Mouse (Mus musculus): ENCODE measurements at regions not wholly inside any gene's neighbourhood (a gene's known extent, or its start where the extent isn't known, plus 50 kb on each side); places are given as distances from the start of the nearest gene placed in this dataset.

GRCm38 (mm10) chr2:63853226-63853625, 244.6 kb downstream of the Fign start:
- no peak overlapping the region for H3K4me3 ChIP-seq
- WGBS = 69% methylated on average over 10 of the region's 10 CpGs
- no peak overlapping the region for H3K27ac ChIP-seq

GRCm38 (mm10) chr2:63852287-63852686, 245.6 kb downstream of the Fign start:
- peaks cover 25% of the 10 kb centered on the region for H3K4me1 ChIP-seq
- H3K9me3 ChIP-seq = no peaks in the 10 kb centered on the region
- no peak for ATAC-seq (ENCODE audit: low FRiP score, low read depth)
- no peak overlapping the region for H3K9ac ChIP-seq
- no peaks in the 10 kb centered on the region; the same call in 1 of the 2 replicates for H3K27me3 ChIP-seq
- H3K4me2 ChIP-seq (replicated peaks) = no peak overlapping the region
- H3K36me3 ChIP-seq = no peaks in the 10 kb centered on the region
- H3K4me3 ChIP-seq = no peak overlapping the region
- no peak overlapping the region for H3K27ac ChIP-seq
- 24% methylated on average over 6 of the region's 6 CpGs for WGBS

More at GRCm38 (mm10) chr2:63853226-63853625, 244.6 kb downstream of the Fign start:
- Histone ChIP-seq H3K27me3 (no peaks in the 10 kb centered on the region; the same call in 1 of the 2 replicates), H3K4me1 (peaks cover 25% of the 10 kb centered on the region), H3K9ac (no peak overlapping the region), H3K9me3 (no peaks in the 10 kb centered on the region), H3K4me2 (replicated peaks) (no peak overlapping the region), H3K36me3 (no peaks in the 10 kb centered on the region)
- no peak for ATAC-seq (ENCODE audit: low FRiP score, low read depth)

- 75% methylated on average over 5 of the region's 5 CpGs for WGBS
Measured at GRCm38 (mm10) chr2:63850033-63850432, 247.8 kb downstream of the Fign start.

GRCm38 (mm10) chr2:63849486-63849885, 248.4 kb downstream of the Fign start:
- H3K4me1 ChIP-seq = peaks cover 14% of the 10 kb centered on the region
- ATAC-seq (ENCODE audit: low FRiP score, low read depth) = no peak
- no peak overlapping the region for H3K4me3 ChIP-seq
- no peak overlapping the region for H3K27ac ChIP-seq
- WGBS = 83% methylated on average over 6 of the region's 6 CpGs
- no peaks in the 10 kb centered on the region; the same call in 1 of the 2 replicates for H3K9me3 ChIP-seq
- no peak overlapping the region for H3K9ac ChIP-seq
- no peaks in the 10 kb centered on the region; the same call in 1 of the 2 replicates for H3K27me3 ChIP-seq
- no peaks in the 10 kb centered on the region for H3K36me3 ChIP-seq
- no peak overlapping the region for H3K4me2 ChIP-seq (replicated peaks)

More at GRCm38 (mm10) chr2:63850033-63850432, 247.8 kb downstream of the Fign start:
- no peaks in the 10 kb centered on the region for H3K36me3 ChIP-seq
- H3K4me3 ChIP-seq = no peak overlapping the region
- H3K27ac ChIP-seq = no peak overlapping the region
- H3K4me1 ChIP-seq = peaks cover 15% of the 10 kb centered on the region
- no peaks in the 10 kb centered on the region; the same call in 1 of the 2 replicates for H3K27me3 ChIP-seq
- H3K9me3 ChIP-seq = no peaks in the 10 kb centered on the region; the same call in 1 of the 2 replicates
- H3K9ac ChIP-seq = no peak overlapping the region
- no peak overlapping the region for H3K4me2 ChIP-seq (replicated peaks)
- no peak for ATAC-seq (ENCODE audit: low FRiP score, low read depth)

GRCm38 (mm10) chr2:63832041-63832714, 265.7 kb downstream of the Fign start:
- Histone ChIP-seq H3K27ac (no peak overlapping the region), H3K27me3 (no peaks in the 10 kb centered on the region), H3K4me1 (peaks cover 6% of the 10 kb centered on the region), H3K4me2 (replicated peaks) (no peak overlapping the region), H3K9me3 (no peaks in the 10 kb centered on the region), H3K36me3 (no peaks in the 10 kb centered on the region), H3K4me3 (no peak overlapping the region), H3K9ac (no peak overlapping the region)
- 72% methylated on average over 4 of the region's 4 CpGs for WGBS
- ATAC-seq (ENCODE audit: low FRiP score, low read depth) = 0 out of 2 replicates have a peak, but pooled peaks have one; percentile 32

GRCm38 (mm10) chr2:63830431-63830830, 267.4 kb downstream of the Fign start:
- Histone ChIP-seq H3K27ac (no peak overlapping the region), H3K4me1 (peaks cover 6% of the 10 kb centered on the region), H3K9me3 (no peaks in the 10 kb centered on the region), H3K4me2 (replicated peaks) (no peak overlapping the region), H3K9ac (no peak overlapping the region), H3K27me3 (no peaks in the 10 kb centered on the region), H3K36me3 (no peaks in the 10 kb centered on the region), H3K4me3 (no peak overlapping the region)
- peak; percentile 48; the same call in 1 of the 2 replicates for ATAC-seq (ENCODE audit: low FRiP score, low read depth)
- 55% methylated on average over 5 of the region's 5 CpGs for whole genome bisulfite sequencing

GRCm38 (mm10) chr2:63828633-63829032, 269.2 kb downstream of the Fign start:
- no peak overlapping the region for H3K27ac ChIP-seq
- ATAC-seq (ENCODE audit: low FRiP score, low read depth) = 0 out of 2 replicates have a peak, but pooled peaks have one; percentile 40
- WGBS = 29% methylated on average over 3 of the region's 3 CpGs

GRCm38 (mm10) chr2:63819440-63819839, 278.4 kb downstream of the Fign start:
- WGBS = 12% methylated on average over 8 of the region's 8 CpGs
- no peak overlapping the region for H3K4me3 ChIP-seq
- H3K9me3 ChIP-seq = no peaks in the 10 kb centered on the region
- H3K27me3 ChIP-seq = no peaks in the 10 kb centered on the region
- no peaks in the 10 kb centered on the region for H3K36me3 ChIP-seq
- no peaks in the 10 kb centered on the region for H3K4me1 ChIP-seq
- ATAC-seq (ENCODE audit: low FRiP score, low read depth) = no peak
- no peak overlapping the region for H3K9ac ChIP-seq
- peak overlapping the region; percentile 34 for H3K4me2 ChIP-seq (replicated peaks)
- H3K27ac ChIP-seq = no peak overlapping the region

More at GRCm38 (mm10) chr2:63828633-63829032, 269.2 kb downstream of the Fign start:
- Histone ChIP-seq H3K27me3 (no peaks in the 10 kb centered on the region), H3K4me3 (no peak overlapping the region), H3K9me3 (no peaks in the 10 kb centered on the region), H3K4me1 (peaks cover 6% of the 10 kb centered on the region), H3K36me3 (no peaks in the 10 kb centered on the region), H3K9ac (no peak overlapping the region), H3K4me2 (replicated peaks) (no peak overlapping the region)

All from limb, embryonic 13.5 days (tissue).